Mouse (Mus musculus) MEL (cell line): ENCODE data around the gene Sox6. TPM values are rescaled to one million over a fixed set of nuclear protein-coding genes. Genes with fewer than 3 reads are reported as not detected.

Source experiments
- DNase-seq: peaks from one replicate; pipeline ENCODE4 v3.0.0; 2011; ENCODE audit warnings: low read depth, low spot score
- H3K27ac ChIP-seq: 2 replicates; pipeline ENCODE4 v1.5.1; 2012; ENCODE audit warnings: low read depth, mild to moderate bottlenecking, control low read depth, low read length, moderate library complexity; ENCODE audit not compliant: control insufficient read depth
- H3K27me3 ChIP-seq, 2 experiments: fragments of 150-350 bp in 1 of 2; sonication (generic) in 1 of 2; 2 replicates each; pipeline ENCODE4 v1.6.1; 2012; ENCODE audit warnings: low read length in 2 of 2, mild to moderate bottlenecking in 2 of 2, improper control_type of control experiment in 1 of 2, moderate library complexity in 1 of 2; ENCODE audit not compliant: insufficient read depth in 2 of 2, control insufficient read depth in 1 of 2
- H3K36me3 ChIP-seq, 2 experiments: 2 replicates each; pipeline ENCODE4 v1.6.1; 2012 to 2014; ENCODE audit warnings: low read length in 2 of 2, improper control_type of control experiment in 1 of 2, inconsistent platforms in 1 of 2, mild to moderate bottlenecking in 1 of 2; ENCODE audit not compliant: insufficient read depth in 2 of 2, control insufficient read depth in 1 of 2
- H3K4me1 ChIP-seq, 2 experiments: fragments of 150-350 bp in 1 of 2; sonication (generic) in 1 of 2; 2 replicates each; pipeline ENCODE4 v1.6.1; 2012; ENCODE audit warnings: low read length in 2 of 2, improper control_type of control experiment in 1 of 2, mild to moderate bottlenecking in 1 of 2; ENCODE audit not compliant: insufficient read depth in 2 of 2, control insufficient read depth in 1 of 2
- H3K4me3 ChIP-seq, 2 experiments: fragments of 150-350 bp in 1 of 2; sonication (generic) in 1 of 2; 2 replicates each; pipeline ENCODE4 v1.5.1; 2012; ENCODE audit warnings: low read depth in 2 of 2, low read length in 2 of 2, mild to moderate bottlenecking in 2 of 2, moderate library complexity in 2 of 2, control low read depth in 1 of 2, improper control_type of control experiment in 1 of 2; ENCODE audit not compliant: control insufficient read depth in 1 of 2, insufficient read depth in 1 of 2
- H3K79me2 ChIP-seq: 2 replicates; pipeline ENCODE4 v1.6.1; 2012; ENCODE audit warnings: mild to moderate bottlenecking, low read length, moderate library complexity; ENCODE audit not compliant: control insufficient read depth, poor library complexity, insufficient read depth
- H3K9ac ChIP-seq: 2 replicates; pipeline ENCODE4 v1.6.1; 2012; ENCODE audit warnings: low read depth, mild to moderate bottlenecking, control low read depth, low read length, moderate library complexity; ENCODE audit not compliant: control insufficient read depth, poor library complexity, severe bottlenecking
- H3K9me3 ChIP-seq: fragments of 150-350 bp; sonication (generic); replicated peaks from 2 replicates; pipeline ENCODE4 v1.6.1; 2012; ENCODE audit warnings: mild to moderate bottlenecking, low read length, improper control_type of control experiment, moderate library complexity; ENCODE audit not compliant: insufficient read depth
- CHD1 ChIP-seq: IDR thresholded peaks from 2 replicates; pipeline ENCODE4 v1.6.1; 2012; ENCODE audit warnings: low read depth, mild to moderate bottlenecking, inconsistent platforms, low read length, improper control_type of control experiment
- EP300 ChIP-seq, 2 experiments: IDR thresholded peaks; 2 replicates each; pipeline ENCODE4 v1.6.1; 2011; ENCODE audit warnings: improper control_type of control experiment in 2 of 2, low read length in 2 of 2, low read depth in 1 of 2, mild to moderate bottlenecking in 1 of 2
- ETS1 ChIP-seq: IDR thresholded peaks from 2 replicates; pipeline ENCODE4 v1.6.1; 2012; ENCODE audit warnings: low read depth, mild to moderate bottlenecking, inconsistent platforms, low read length, improper control_type of control experiment, moderate library complexity
- GABPA ChIP-seq: IDR thresholded peaks from 2 replicates; pipeline ENCODE4 v1.6.1; 2012; ENCODE audit warnings: low read depth, mild to moderate bottlenecking, inconsistent platforms, low read length, improper control_type of control experiment, moderate library complexity
- GATA1 ChIP-seq: IDR thresholded peaks from 2 replicates; pipeline ENCODE4 v1.6.1; 2011; ENCODE audit warnings: low read depth, low read length, improper control_type of control experiment
- MAFK ChIP-seq: IDR thresholded peaks from 2 replicates; pipeline ENCODE4 v1.6.1; 2011; ENCODE audit warnings: low read depth, mild to moderate bottlenecking, low read length, improper control_type of control experiment, borderline replicate concordance
- MAZ ChIP-seq: IDR thresholded peaks from 2 replicates; pipeline ENCODE4 v1.6.1; 2012; ENCODE audit warnings: low read depth, mild to moderate bottlenecking, inconsistent platforms, low read length, improper control_type of control experiment
- POLR2A ChIP-seq, 2 experiments: IDR thresholded peaks; 2 replicates each; pipeline ENCODE4 v1.6.1; 2011 to 2012; ENCODE audit warnings: low read length in 2 of 2, mild to moderate bottlenecking in 2 of 2, control low read depth in 1 of 2, improper control_type of control experiment in 1 of 2, low read depth in 1 of 2, moderate library complexity in 1 of 2; ENCODE audit not compliant: control insufficient read depth in 1 of 2, insufficient read depth in 1 of 2, poor library complexity in 1 of 2
- RCOR1 ChIP-seq: IDR thresholded peaks from 2 replicates; pipeline ENCODE4 v1.6.1; 2012; ENCODE audit warnings: low read depth, mild to moderate bottlenecking, inconsistent platforms, low read length, improper control_type of control experiment
- TAL1 ChIP-seq: IDR thresholded peaks from 2 replicates; pipeline ENCODE4 v1.6.1; 2012; ENCODE audit warnings: mild to moderate bottlenecking, inconsistent platforms, low read length, moderate library complexity, mixed read lengths
- TBP ChIP-seq: IDR thresholded peaks from 2 replicates; pipeline ENCODE4 v1.8.0; 2011; ENCODE audit warnings: low read depth, low read length, improper control_type of control experiment
- TCF12 ChIP-seq: IDR thresholded peaks from 2 replicates; pipeline ENCODE4 v1.6.1; 2014; ENCODE audit warnings: low read depth, mild to moderate bottlenecking, inconsistent platforms, low read length, improper control_type of control experiment, moderate library complexity
- UBTF ChIP-seq: IDR thresholded peaks from 2 replicates; pipeline ENCODE4 v1.6.1; 2012; ENCODE audit warnings: low read depth, mild to moderate bottlenecking, inconsistent platforms, low read length, improper control_type of control experiment, moderate library complexity, borderline replicate concordance; ENCODE audit not compliant: insufficient read depth
- USF1 ChIP-seq: IDR thresholded peaks from 2 replicates; pipeline ENCODE4 v1.6.1; 2014; ENCODE audit warnings: low read depth, mild to moderate bottlenecking, inconsistent platforms, low read length, improper control_type of control experiment, moderate library complexity
- polyA plus RNA-seq, 2 experiments: library from polyadenylated mRNA; stranded (reverse) in 1 of 2; unstranded in 1 of 2; fragments of >175 nt in 1 of 2; fragments of >200 nt in 1 of 2; gene quantifications; 2 replicates each; pipeline versions ENCODE4 v1.2.1 to v1.2.4; 2012; ENCODE audit warnings: low replicate concordance in 2 of 2, low read depth in 1 of 2; ENCODE audit not compliant: insufficient read length in 2 of 2, insufficient read depth in 1 of 2, missing spikeins in 1 of 2
- total RNA-seq: library from RNA; depleted of rRNA; stranded (reverse); fragments of 300-350 nt; gene quantifications from 2 replicates; pipeline ENCODE4 v1.2.3, GENCODE M21; 2012

Gene Sox6
- total and polyA plus RNA-seq, 3 experiments: 2.6 to 4.6 TPM; not detected in 1

DNA sequence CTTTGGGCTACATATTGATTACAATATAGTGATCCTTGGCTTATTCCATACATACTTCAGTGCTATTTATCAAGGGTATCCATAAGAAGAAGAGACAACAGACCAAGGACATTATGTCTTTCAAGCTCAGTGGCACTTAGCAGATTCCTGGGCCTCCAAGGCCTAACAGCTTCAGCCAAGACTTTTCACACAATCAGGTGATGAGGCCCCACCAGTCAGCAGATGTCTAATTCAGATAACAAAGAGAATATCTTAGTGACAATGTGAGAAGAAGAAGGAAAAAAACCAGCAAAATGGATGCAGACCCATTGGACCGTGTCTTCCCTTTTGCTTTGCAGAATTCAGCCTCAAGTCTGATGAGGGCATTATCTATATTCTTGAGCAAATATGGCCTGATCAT lies 150.0 kb downstream of the Sox6 start:
- 0 out of 2 replicates have a peak, but pooled peaks have one; percentile 44 for TF ChIP-seq USF1
- TF ChIP-seq RCOR1: 0 out of 2 replicates have a peak, but pooled peaks have one; percentile 38
- TF ChIP-seq POLR2A (IDR thresholded peaks at IDR 0.05; ENCODE audit: control insufficient read depth in 1 of 2, insufficient read depth in 1 of 2, low read depth in 1 of 2, low read length in 2 of 2, poor library complexity in 1 of 2): no peak
- no peak for TF ChIP-seq UBTF
- TF ChIP-seq TCF12: peak; percentile 71
- peak; percentile 81 for TF ChIP-seq ETS1
- no peak for TF ChIP-seq MAZ
- peak; percentile 23; the same call in 1 of the 2 replicates for TF ChIP-seq TAL1
- peak; percentile 45 to 58; a peak in 3 of 4 replicates for TF ChIP-seq EP300 (IDR thresholded peaks at IDR 0.05; ENCODE audit: low read depth in 1 of 2, low read length in 2 of 2)
- peak; percentile 60; the same call in 1 of the 2 replicates for TF ChIP-seq GATA1
- TF ChIP-seq, all 39 proteins: peak for 7
- Histone ChIP-seq H3K4me3 (no peak overlapping the region), H3K27me3 (no peaks in the 10 kb centered on the region), H3K9ac (peak overlapping the region; percentile 11; the same call in 1 of the 2 replicates), H3K79me2 (no peaks in the 10 kb centered on the region), H3K9me3 (no peaks in the 10 kb centered on the region), H3K27ac (no peak overlapping the region), H3K4me1 (peaks cover 10 to 17% of the 10 kb centered on the region in 2 experiments), H3K36me3 (peaks cover 0 to 34% of the 10 kb centered on the region in 2 experiments; a peak in 2 of 4 replicates)
- DNase-seq: peak; percentile 44

DNA sequence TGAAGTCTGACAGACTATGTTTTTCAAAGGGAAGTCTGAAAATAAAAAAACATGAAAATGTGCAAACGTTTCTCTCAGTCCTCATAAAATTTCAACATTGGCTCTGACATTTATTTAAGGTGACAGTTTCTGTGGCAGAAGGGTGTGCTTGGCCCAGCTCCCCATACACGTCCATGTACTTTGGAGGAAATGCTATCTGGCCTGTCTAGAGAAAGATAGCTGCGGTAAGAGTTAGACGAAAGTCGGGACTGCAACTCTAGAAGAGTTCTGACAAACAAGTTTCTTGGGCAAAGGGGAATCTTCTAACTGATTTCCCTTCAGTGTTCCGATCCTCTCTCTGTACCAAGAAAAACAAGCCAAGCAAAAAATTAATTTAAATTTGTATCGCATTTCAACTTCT lies 150.5 kb downstream of the Sox6 start:
- Histone ChIP-seq H3K4me3 (no peak overlapping the region), H3K27ac (peak overlapping the region; percentile 31), H3K79me2 (no peaks in the 10 kb centered on the region), H3K9ac (peak overlapping the region; percentile 11; the same call in 1 of the 2 replicates), H3K9me3 (no peaks in the 10 kb centered on the region), H3K36me3 (peaks cover 0 to 34% of the 10 kb centered on the region in 2 experiments; a peak in 2 of 4 replicates), H3K4me1 (peaks cover 10 to 17% of the 10 kb centered on the region in 2 experiments), H3K27me3 (no peaks in the 10 kb centered on the region)
- peak; percentile 69 for DNase-seq
- TF ChIP-seq GATA1 (peak; percentile 70; the same call in 1 of the 2 replicates), CHD1 (no peak), ETS1 (0 out of 2 replicates have a peak, but pooled peaks have one; percentile 49), GABPA (no peak), TBP (peak; percentile 67; the same call in 1 of the 2 replicates), EP300 (IDR thresholded peaks at IDR 0.05; ENCODE audit: low read depth in 1 of 2, low read length in 2 of 2) (peak; percentile 53 to 65; a peak in 2 of 4 replicates), MAFK (no peak), TCF12 (peak; percentile 72)
